Mouse (Mus musculus): Measurements from ENCODE around the gene Tgm1. TPM values are rescaled to one million over a fixed set of nuclear protein-coding genes. Genes with fewer than 3 reads are reported as not detected.

Gene Tgm1
- polyA plus RNA-seq, 2 experiments: 2.0 to 2.4 TPM

- Histone ChIP-seq H3K4me1 (replicated peaks; ENCODE audit: control insufficient read depth in 2 of 2, insufficient read depth in 2 of 2, low read length in 1 of 2) (peaks cover 8 to 9% of the 10 kb centered on the region in 2 experiments; a peak in 3 of 4 replicates), H3K4me3 (ENCODE audit: insufficient read depth in 1 of 2, low read depth in 2 of 2, low read length in 2 of 2) (no peak overlapping the region), H3K9ac (replicated peaks) (no peak overlapping the region), H3K9me3 (ENCODE audit: control insufficient read depth, low read length) (no peaks in the 10 kb centered on the region), H3K4me2 (ENCODE audit: low read depth) (no peak overlapping the region), H3K36me3 (replicated peaks; ENCODE audit: control insufficient read depth, insufficient read depth, low read depth) (peaks cover 6% of the 10 kb centered on the region), H3K27ac (no peak overlapping the region), H3K27me3 (ENCODE audit: control insufficient read depth, insufficient read depth, low read length) (no peaks in the 10 kb centered on the region)
- WGBS (ENCODE audit: insufficient replicate concordance): 83% methylated on average over 5 of the region's 5 CpGs
- TF ChIP-seq CTCF (IDR thresholded peaks at IDR 0.05; ENCODE audit: low read depth) (no peak), EP300 (IDR thresholded peaks at IDR 0.05; ENCODE audit: low read depth) (no peak)
- DNase-seq (ENCODE audit: low read depth in 3 of 3, low spot score in 3 of 3): no peak
- ATAC-seq (ENCODE audit: insufficient read depth): no peak
These were observed 55.7 kb downstream of the Tgm1 start for GRCm38 (mm10) chr14:55658011-55658410.

- peaks cover 8 to 9% of the 10 kb centered on the region in 2 experiments; a peak in 3 of 4 replicates for H3K4me1 ChIP-seq (replicated peaks; ENCODE audit: control insufficient read depth in 2 of 2, insufficient read depth in 2 of 2, low read length in 1 of 2)
- no peaks in the 10 kb centered on the region for H3K27me3 ChIP-seq (ENCODE audit: control insufficient read depth, insufficient read depth, low read length)
- ATAC-seq (ENCODE audit: insufficient read depth) (no peak), DNase-seq (ENCODE audit: low read depth in 3 of 3, low spot score in 3 of 3) (no peak)
- no peak overlapping the region for H3K27ac ChIP-seq
- H3K9ac ChIP-seq (replicated peaks): no peak overlapping the region
- H3K9me3 ChIP-seq (ENCODE audit: control insufficient read depth, low read length): no peaks in the 10 kb centered on the region
- no peak overlapping the region for H3K4me2 ChIP-seq (ENCODE audit: low read depth)
- WGBS (ENCODE audit: insufficient replicate concordance): 69% methylated on average over 3 of the region's 3 CpGs
- no peak overlapping the region for H3K4me3 ChIP-seq (ENCODE audit: insufficient read depth in 1 of 2, low read depth in 2 of 2, low read length in 2 of 2)
- H3K36me3 ChIP-seq (replicated peaks; ENCODE audit: control insufficient read depth, insufficient read depth, low read depth): peaks cover under 1% of the 10 kb centered on the region
- no peak for TF ChIP-seq CTCF (IDR thresholded peaks at IDR 0.05; ENCODE audit: low read depth)
- TF ChIP-seq EP300 (IDR thresholded peaks at IDR 0.05; ENCODE audit: low read depth): no peak
These were observed 56.8 kb downstream of the Tgm1 start for GRCm38 (mm10) chr14:55656935-55657334.

DNA sequence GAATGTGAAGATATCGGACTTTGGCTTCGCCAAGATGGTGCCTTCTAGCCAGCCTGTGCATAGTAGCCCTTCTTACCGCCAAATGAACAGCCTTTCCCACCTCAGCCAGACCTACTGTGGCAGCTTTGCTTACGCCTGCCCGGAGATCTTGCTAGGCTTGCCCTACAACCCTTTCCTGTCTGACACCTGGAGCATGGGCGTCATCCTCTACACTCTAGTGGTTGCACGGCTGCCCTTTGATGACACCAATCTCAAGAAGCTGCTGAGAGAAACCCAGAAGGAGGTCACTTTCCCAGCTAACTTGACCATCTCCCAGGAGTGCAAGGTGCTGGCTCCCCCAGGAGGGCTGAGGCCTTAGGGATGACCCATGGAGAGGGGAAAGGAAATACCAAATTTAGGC, 62.2 kb downstream of the Tgm1 start:
- Histone ChIP-seq H3K9me3 (ENCODE audit: control insufficient read depth, low read length) (no peaks in the 10 kb centered on the region), H3K4me2 (ENCODE audit: low read depth) (no peak overlapping the region), H3K36me3 (replicated peaks; ENCODE audit: control insufficient read depth, insufficient read depth, low read depth) (no peaks in the 10 kb centered on the region), H3K27me3 (ENCODE audit: control insufficient read depth, insufficient read depth, low read length) (no peaks in the 10 kb centered on the region), H3K27ac (no peak overlapping the region), H3K4me3 (ENCODE audit: insufficient read depth in 1 of 2, low read depth in 2 of 2, low read length in 2 of 2) (no peak overlapping the region), H3K4me1 (replicated peaks; ENCODE audit: control insufficient read depth in 2 of 2, insufficient read depth in 2 of 2, low read length in 1 of 2) (no peaks in the 10 kb centered on the region), H3K9ac (replicated peaks) (no peak overlapping the region)
- TF ChIP-seq EP300 (IDR thresholded peaks at IDR 0.05; ENCODE audit: low read depth): no peak
- no peak for TF ChIP-seq CTCF (IDR thresholded peaks at IDR 0.05; ENCODE audit: low read depth)
- no peak for DNase-seq (ENCODE audit: low read depth in 3 of 3, low spot score in 3 of 3)
- ATAC-seq (ENCODE audit: insufficient read depth): no peak
- 76% methylated on average over 7 of the region's 7 CpGs for WGBS (ENCODE audit: insufficient replicate concordance)

Other genes starting within 250 kb of the Tgm1 start
Only the 30 nearest of the 37 such genes appear.
- 19.6 and 21.9 TPM in 2 replicates for gene Pck2, start 173.7 kb downstream of the Tgm1 start, polyA plus RNA-seq (2012; rRNA removed)
- 15.6 and 20.6 TPM in 2 replicates for gene Pck2, start 173.7 kb downstream of the Tgm1 start, polyA plus RNA-seq (2014; fragmentation: Nextera tagmentation; extraction: Ambion mirVana)
- 25.4 and 30.9 TPM in 2 replicates for gene Dcaf11, start 153.9 kb downstream of the Tgm1 start, polyA plus RNA-seq (2012; rRNA removed)
- 47.5 and 51.2 TPM in 2 replicates for gene Dcaf11, start 153.9 kb downstream of the Tgm1 start, polyA plus RNA-seq (2014; fragmentation: Nextera tagmentation; extraction: Ambion mirVana)
- 0.95 and 1.3 TPM in 2 replicates for gene A730061H03Rik, start 153.5 kb downstream of the Tgm1 start, polyA plus RNA-seq (2012; rRNA removed)
- gene A730061H03Rik, start 153.5 kb downstream of the Tgm1 start, polyA plus RNA-seq (2014; fragmentation: Nextera tagmentation; extraction: Ambion mirVana): 1.8 and 2.1 TPM in 2 replicates
- 0.19 and 0.38 TPM in 2 replicates for gene Fitm1, start 138.3 kb downstream of the Tgm1 start, polyA plus RNA-seq (2012; rRNA removed)
- gene Fitm1, start 138.3 kb downstream of the Tgm1 start, polyA plus RNA-seq (2014; fragmentation: Nextera tagmentation; extraction: Ambion mirVana): 0.37 and 0.58 TPM in 2 replicates
- 32.0 and 51.1 TPM in 2 replicates for gene Psme1, start 135.8 kb downstream of the Tgm1 start, polyA plus RNA-seq (2012; rRNA removed)
- 99.9 and 103 TPM in 2 replicates for gene Psme1, start 135.8 kb downstream of the Tgm1 start, polyA plus RNA-seq (2014; fragmentation: Nextera tagmentation; extraction: Ambion mirVana)
- gene Emc9, start 128.6 kb downstream of the Tgm1 start, polyA plus RNA-seq (2012; rRNA removed): 19.2 and 20.3 TPM in 2 replicates
- 32.8 and 33.0 TPM in 2 replicates for gene Emc9, start 128.6 kb downstream of the Tgm1 start, polyA plus RNA-seq (2014; fragmentation: Nextera tagmentation; extraction: Ambion mirVana)
- 36.2 and 56.0 TPM in 2 replicates for gene Psme2, start 122.8 kb downstream of the Tgm1 start, polyA plus RNA-seq (2012; rRNA removed)
- gene Psme2, start 122.8 kb downstream of the Tgm1 start, polyA plus RNA-seq (2014; fragmentation: Nextera tagmentation; extraction: Ambion mirVana): 181 and 190 TPM in 2 replicates
- 6.2 and 6.5 TPM in 2 replicates for gene Rnf31, start 122.2 kb downstream of the Tgm1 start, polyA plus RNA-seq (2012; rRNA removed)
- 6.6 and 7.6 TPM in 2 replicates for gene Rnf31, start 122.2 kb downstream of the Tgm1 start, polyA plus RNA-seq (2014; fragmentation: Nextera tagmentation; extraction: Ambion mirVana)
- gene Irf9, start 110.4 kb downstream of the Tgm1 start, polyA plus RNA-seq (2012; rRNA removed): 13.5 and 15.1 TPM in 2 replicates
- 11.2 and 13.8 TPM in 2 replicates for gene Irf9, start 110.4 kb downstream of the Tgm1 start, polyA plus RNA-seq (2014; fragmentation: Nextera tagmentation; extraction: Ambion mirVana)
- gene Rec8, start 95.9 kb downstream of the Tgm1 start, polyA plus RNA-seq (2012; rRNA removed): 1.7 and 1.9 TPM in 2 replicates
- 0.87 and 1.0 TPM in 2 replicates for gene Rec8, start 95.9 kb downstream of the Tgm1 start, polyA plus RNA-seq (2014; fragmentation: Nextera tagmentation; extraction: Ambion mirVana)
- 13.5 and 27.6 TPM in 2 replicates for gene Ipo4, start 78.0 kb downstream of the Tgm1 start, polyA plus RNA-seq (2012; rRNA removed)
- gene Ipo4, start 78.0 kb downstream of the Tgm1 start, polyA plus RNA-seq (2014; fragmentation: Nextera tagmentation; extraction: Ambion mirVana): 22.6 and 27.9 TPM in 2 replicates
- gene Gm49378, start 76.0 kb downstream of the Tgm1 start, polyA plus RNA-seq (2012; rRNA removed): 2.0 and 3.4 TPM in 2 replicates
- gene Gm49378, start 76.0 kb downstream of the Tgm1 start, polyA plus RNA-seq (2014; fragmentation: Nextera tagmentation; extraction: Ambion mirVana): 2.0 and 2.9 TPM in 2 replicates
- 26.4 and 33.2 TPM in 2 replicates for gene Tm9sf1, start 70.1 kb downstream of the Tgm1 start, polyA plus RNA-seq (2012; rRNA removed)
- gene Tm9sf1, start 70.1 kb downstream of the Tgm1 start, polyA plus RNA-seq (2014; fragmentation: Nextera tagmentation; extraction: Ambion mirVana): 42.8 and 45.4 TPM in 2 replicates
- 0.34 and 0.39 TPM in 2 replicates for gene Tssk4, start 63.7 kb downstream of the Tgm1 start, polyA plus RNA-seq (2012; rRNA removed)
- 0.19 and 0.23 TPM in 2 replicates for gene Tssk4, start 63.7 kb downstream of the Tgm1 start, polyA plus RNA-seq (2014; fragmentation: Nextera tagmentation; extraction: Ambion mirVana)
- gene Mdp1, start 53.4 kb downstream of the Tgm1 start, polyA plus RNA-seq (2012; rRNA removed): 11.6 and 13.4 TPM in 2 replicates
- gene Mdp1, start 53.4 kb downstream of the Tgm1 start, polyA plus RNA-seq (2014; fragmentation: Nextera tagmentation; extraction: Ambion mirVana): 15.5 and 16.6 TPM in 2 replicates
- gene Gmpr2, start 42.0 kb downstream of the Tgm1 start, polyA plus RNA-seq (2012; rRNA removed): 10.6 and 14.1 TPM in 2 replicates
- 17.9 and 18.2 TPM in 2 replicates for gene Gmpr2, start 42.0 kb downstream of the Tgm1 start, polyA plus RNA-seq (2014; fragmentation: Nextera tagmentation; extraction: Ambion mirVana)
- gene Nedd8, start 41.8 kb downstream of the Tgm1 start, polyA plus RNA-seq (2012; rRNA removed): 101 and 168 TPM in 2 replicates
- gene Nedd8, start 41.8 kb downstream of the Tgm1 start, polyA plus RNA-seq (2014; fragmentation: Nextera tagmentation; extraction: Ambion mirVana): 279 and 286 TPM in 2 replicates
- gene Tinf2, start 32.1 kb downstream of the Tgm1 start, polyA plus RNA-seq (2012; rRNA removed): 13.4 and 16.6 TPM in 2 replicates
- gene Tinf2, start 32.1 kb downstream of the Tgm1 start, polyA plus RNA-seq (2014; fragmentation: Nextera tagmentation; extraction: Ambion mirVana): 19.0 and 19.3 TPM in 2 replicates
- gene Rabggta, start 8.3 kb upstream of the Tgm1 start, polyA plus RNA-seq (2012; rRNA removed): 10.9 and 12.8 TPM in 2 replicates
- gene Rabggta, start 8.3 kb upstream of the Tgm1 start, polyA plus RNA-seq (2014; fragmentation: Nextera tagmentation; extraction: Ambion mirVana): 7.4 and 8.1 TPM in 2 replicates
- gene Dhrs1, start 31.8 kb upstream of the Tgm1 start, polyA plus RNA-seq (2012; rRNA removed): 21.2 and 31.0 TPM in 2 replicates
- 34.4 and 40.4 TPM in 2 replicates for gene Dhrs1, start 31.8 kb upstream of the Tgm1 start, polyA plus RNA-seq (2014; fragmentation: Nextera tagmentation; extraction: Ambion mirVana)
- 13.1 and 13.2 TPM in 2 replicates for gene Nop9, start 31.8 kb upstream of the Tgm1 start, polyA plus RNA-seq (2012; rRNA removed)
- gene Nop9, start 31.8 kb upstream of the Tgm1 start, polyA plus RNA-seq (2014; fragmentation: Nextera tagmentation; extraction: Ambion mirVana): 20.8 and 27.5 TPM in 2 replicates
- 37.3 and 42.1 TPM in 2 replicates for gene Cideb, start 44.5 kb upstream of the Tgm1 start, polyA plus RNA-seq (2012; rRNA removed)
- gene Cideb, start 44.5 kb upstream of the Tgm1 start, polyA plus RNA-seq (2014; fragmentation: Nextera tagmentation; extraction: Ambion mirVana): 40.0 and 42.8 TPM in 2 replicates
- 0.65 and 0.67 TPM in 2 replicates for gene Ltb4r2, start 47.5 kb upstream of the Tgm1 start, polyA plus RNA-seq (2012; rRNA removed)
- gene Ltb4r2, start 47.5 kb upstream of the Tgm1 start, polyA plus RNA-seq (2014; fragmentation: Nextera tagmentation; extraction: Ambion mirVana): 0.39 and 0.67 TPM in 2 replicates
- gene Ltb4r1, start 52.0 kb upstream of the Tgm1 start, polyA plus RNA-seq (2012; rRNA removed): 2.9 and 3.3 TPM in 2 replicates
- 1.7 and 2.7 TPM in 2 replicates for gene Ltb4r1, start 52.0 kb upstream of the Tgm1 start, polyA plus RNA-seq (2014; fragmentation: Nextera tagmentation; extraction: Ambion mirVana)
- 0.88 and 1.0 TPM in 2 replicates for gene Adcy4, start 70.2 kb upstream of the Tgm1 start, polyA plus RNA-seq (2012; rRNA removed)
- 0.66 and 1.2 TPM in 2 replicates for gene Adcy4, start 70.2 kb upstream of the Tgm1 start, polyA plus RNA-seq (2014; fragmentation: Nextera tagmentation; extraction: Ambion mirVana)
- 13.1 and 15.1 TPM in 2 replicates for gene Ripk3, start 74.9 kb upstream of the Tgm1 start, polyA plus RNA-seq (2012; rRNA removed)
- 18.2 and 22.0 TPM in 2 replicates for gene Ripk3, start 74.9 kb upstream of the Tgm1 start, polyA plus RNA-seq (2014; fragmentation: Nextera tagmentation; extraction: Ambion mirVana)
- gene Nfatc4, start 109.2 kb upstream of the Tgm1 start, polyA plus RNA-seq (2012; rRNA removed): 0.89 and 1.0 TPM in 2 replicates
- gene Nfatc4, start 109.2 kb upstream of the Tgm1 start, polyA plus RNA-seq (2014; fragmentation: Nextera tagmentation; extraction: Ambion mirVana): 0.33 and 0.66 TPM in 2 replicates
- 1.7 and 1.9 TPM in 2 replicates for gene Nynrin, start 140.1 kb upstream of the Tgm1 start, polyA plus RNA-seq (2012; rRNA removed)
- gene Nynrin, start 140.1 kb upstream of the Tgm1 start, polyA plus RNA-seq (2014; fragmentation: Nextera tagmentation; extraction: Ambion mirVana): 1.2 and 1.4 TPM in 2 replicates
- 0.15 and 0.16 TPM in 2 replicates for gene Cbln3, start 170.5 kb upstream of the Tgm1 start, polyA plus RNA-seq (2012; rRNA removed)
- gene Cbln3, start 170.5 kb upstream of the Tgm1 start, polyA plus RNA-seq (2014; fragmentation: Nextera tagmentation; extraction: Ambion mirVana): 0.06 and 0.15 TPM in 2 replicates
- gene Khnyn, start 171.0 kb upstream of the Tgm1 start, polyA plus RNA-seq (2012; rRNA removed): 5.8 and 7.5 TPM in 2 replicates
- 2.4 and 2.8 TPM in 2 replicates for gene Khnyn, start 171.0 kb upstream of the Tgm1 start, polyA plus RNA-seq (2014; fragmentation: Nextera tagmentation; extraction: Ambion mirVana)